Mouse (Mus musculus) c-Kit-negative CD71-positive TER-119-positive erythroid progenitor cells, embryonic 14.5 days (primary cell): ENCODE data around the gene Creg1.
A peak's percentile ranks its signal among the peaks of the same experiment; 100 is the strongest.

Source experiments
- DNase-seq: peaks from one replicate; pipeline ENCODE4 v3.0.0-alpha.2; 2013; ENCODE audit warnings: low read depth, low spot score

Gene Creg1

GRCm38 (mm10) chr1:165763635-165764372 lies at the start of gene Creg1:
Gene Creg1, plus strand, starts transcription at chr1:165763746.
- DNase-seq, result peak; percentile 93

- DNase-seq, result no peak
Measured at GRCm38 (mm10) chr1:165713798-165714197, 49.7 kb upstream of the Creg1 start.

- no peak for DNase-seq
Measured at GRCm38 (mm10) chr1:165716426-165716825, 47.1 kb upstream of the Creg1 start.

- no peak for DNase-seq
Measured at GRCm38 (mm10) chr1:165717711-165718542, 45.6 kb upstream of the Creg1 start.

GRCm38 (mm10) chr1:165718543-165719105 lies 44.9 kb upstream of the Creg1 start:
- DNase-seq, result no peak

DNA sequence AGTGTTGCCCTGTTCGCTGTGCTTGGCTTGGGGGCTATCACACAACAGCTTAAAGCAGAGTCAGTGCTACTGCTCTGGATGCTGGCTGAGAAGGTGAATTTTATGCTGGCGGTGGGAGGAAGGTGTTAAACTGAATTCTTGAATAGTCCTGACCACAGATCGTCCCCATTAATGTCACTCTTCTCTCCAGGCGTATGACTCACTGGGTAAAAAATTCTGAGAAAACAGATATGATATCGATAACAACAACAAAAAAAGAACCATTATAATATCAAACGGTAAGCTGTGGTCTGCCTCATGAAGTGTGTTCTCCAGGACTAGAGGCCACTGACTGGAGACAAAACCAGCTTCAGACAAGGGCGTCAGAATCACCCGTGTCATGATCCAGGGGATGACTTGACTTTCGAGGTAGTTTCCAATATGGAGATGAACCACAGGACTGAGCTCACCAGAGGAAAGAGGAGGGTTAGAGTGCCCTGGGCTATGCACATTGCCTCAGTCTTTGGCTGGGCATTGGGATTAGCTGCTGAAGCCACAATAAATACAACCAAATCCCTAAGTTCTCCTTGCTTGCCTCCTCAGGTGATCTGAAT lies 40.9 kb upstream of the Creg1 start:
- DNase-seq, result no peak

DNA sequence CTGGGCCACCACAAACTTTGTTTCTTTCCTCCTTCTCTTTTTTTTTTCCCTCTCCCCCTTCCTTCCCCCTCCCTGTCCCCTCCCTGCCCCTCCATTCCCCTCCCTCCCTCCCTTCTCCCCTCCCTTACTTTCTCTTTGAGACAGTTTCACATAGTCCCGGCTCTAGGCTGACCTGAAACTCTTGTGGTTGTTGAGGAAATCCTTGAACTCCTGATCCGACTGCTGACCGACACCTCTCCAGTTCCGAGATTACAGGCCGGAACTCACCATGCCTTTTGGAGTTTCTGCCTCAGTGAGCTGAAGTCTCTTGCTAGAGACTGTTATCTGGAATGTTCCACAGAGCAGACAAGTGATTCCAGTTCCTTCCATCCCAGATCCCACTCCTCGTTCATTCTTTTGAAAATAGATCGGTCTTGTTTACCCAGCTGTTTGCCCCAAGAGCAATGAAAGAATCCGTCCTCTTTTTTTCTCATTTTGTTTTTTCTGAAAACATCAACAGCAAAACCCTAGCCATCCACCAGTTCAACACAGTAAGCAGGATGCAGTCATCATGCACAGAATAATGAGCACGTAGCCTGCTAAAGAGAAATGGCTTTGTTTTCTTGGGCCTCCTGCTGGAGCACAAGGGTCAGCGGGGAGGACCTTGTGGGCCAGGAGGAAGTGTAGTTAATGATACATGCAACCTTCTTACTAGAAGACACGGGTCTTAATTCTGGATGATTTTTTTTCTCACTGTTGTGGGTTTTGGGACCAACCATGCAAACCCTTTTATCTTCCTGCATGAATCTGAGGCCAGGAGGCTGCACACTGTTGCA lies 39.1 kb upstream of the Creg1 start:
- DNase-seq, result no peak

DNA sequence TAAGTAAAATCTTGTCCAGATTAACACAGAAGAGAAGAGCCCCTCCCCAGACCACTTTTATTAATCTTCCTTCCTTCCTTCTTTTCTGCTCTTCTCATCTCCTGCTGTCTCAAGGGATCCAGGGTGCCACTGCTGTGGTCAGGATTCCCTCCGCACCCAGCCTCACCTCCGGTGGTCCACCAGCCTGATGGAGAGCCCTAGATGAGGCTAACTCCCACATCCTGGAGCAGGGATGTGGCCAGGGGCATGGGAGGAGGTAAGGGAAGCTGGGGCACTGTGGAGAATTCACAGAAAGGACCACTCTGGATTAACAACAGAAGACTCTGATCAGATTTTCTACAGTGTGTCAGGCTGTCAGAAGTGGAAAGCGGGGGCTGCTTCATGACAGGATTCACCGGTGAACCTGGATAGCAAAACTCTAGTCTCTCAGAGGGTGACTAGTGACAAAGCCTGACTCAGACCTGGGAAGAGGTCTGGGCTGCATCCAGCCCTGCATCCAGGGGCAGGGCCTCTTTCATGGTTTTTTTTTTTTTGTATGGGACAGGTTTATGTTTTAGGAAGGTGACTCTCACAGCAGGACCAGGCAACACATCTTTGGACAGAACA lies 38.4 kb upstream of the Creg1 start:
- no peak for DNase-seq

DNA sequence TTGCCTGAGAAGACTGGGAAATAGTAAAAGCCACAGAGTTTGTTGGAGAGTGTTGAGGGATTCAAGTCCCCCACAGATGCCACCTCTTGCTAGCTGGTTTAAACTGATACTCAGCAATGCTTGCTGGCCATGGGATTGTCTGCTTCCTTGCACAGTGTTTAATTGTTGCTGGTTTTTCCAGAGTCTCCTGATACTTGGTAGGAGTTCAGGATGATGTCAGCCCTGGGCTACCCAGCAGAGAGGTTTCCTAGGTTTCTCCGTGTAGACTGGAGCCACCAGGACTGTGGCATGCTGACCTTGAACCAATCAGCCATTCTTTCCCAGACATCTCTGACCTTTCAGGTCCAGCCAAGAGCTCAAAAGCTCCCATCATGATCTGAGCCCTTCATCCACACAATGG lies 36.6 kb upstream of the Creg1 start:
- DNase-seq, result no peak

DNA sequence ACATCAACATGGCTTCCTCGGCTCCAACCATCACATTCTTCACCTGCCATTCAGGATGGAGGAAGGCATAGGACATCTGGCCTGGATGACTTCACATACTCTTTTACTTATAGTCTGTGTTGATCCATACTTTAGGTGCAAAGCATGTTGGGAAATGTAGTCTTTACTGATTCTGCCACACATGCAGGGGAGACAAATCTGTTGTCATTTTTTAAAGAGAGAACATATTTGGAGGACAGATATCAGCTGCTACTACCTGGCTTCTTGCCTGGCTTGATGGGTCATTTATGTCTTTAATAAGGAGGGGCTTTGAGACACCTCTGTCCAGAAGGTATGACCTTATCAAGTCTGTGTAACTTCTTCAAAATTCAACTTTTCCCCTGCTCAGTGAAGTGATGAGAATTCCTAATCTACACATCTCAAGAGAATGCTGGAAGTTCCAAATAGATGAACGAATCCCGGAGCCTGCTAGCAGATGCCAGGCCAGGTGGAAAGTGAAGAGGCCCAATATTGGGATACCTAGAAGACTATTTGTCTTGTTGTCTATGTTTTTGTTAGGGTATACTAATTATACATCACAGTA lies 35.4 kb upstream of the Creg1 start:
- DNase-seq, result no peak

GRCm38 (mm10) chr1:165730129-165730528 lies 33.4 kb upstream of the Creg1 start:
- DNase-seq, result no peak

- DNase-seq, result no peak
Measured at GRCm38 (mm10) chr1:165731553-165731952, 32.0 kb upstream of the Creg1 start.

- DNase-seq, result no peak
Measured at GRCm38 (mm10) chr1:165734840-165735239, 28.7 kb upstream of the Creg1 start.

DNA sequence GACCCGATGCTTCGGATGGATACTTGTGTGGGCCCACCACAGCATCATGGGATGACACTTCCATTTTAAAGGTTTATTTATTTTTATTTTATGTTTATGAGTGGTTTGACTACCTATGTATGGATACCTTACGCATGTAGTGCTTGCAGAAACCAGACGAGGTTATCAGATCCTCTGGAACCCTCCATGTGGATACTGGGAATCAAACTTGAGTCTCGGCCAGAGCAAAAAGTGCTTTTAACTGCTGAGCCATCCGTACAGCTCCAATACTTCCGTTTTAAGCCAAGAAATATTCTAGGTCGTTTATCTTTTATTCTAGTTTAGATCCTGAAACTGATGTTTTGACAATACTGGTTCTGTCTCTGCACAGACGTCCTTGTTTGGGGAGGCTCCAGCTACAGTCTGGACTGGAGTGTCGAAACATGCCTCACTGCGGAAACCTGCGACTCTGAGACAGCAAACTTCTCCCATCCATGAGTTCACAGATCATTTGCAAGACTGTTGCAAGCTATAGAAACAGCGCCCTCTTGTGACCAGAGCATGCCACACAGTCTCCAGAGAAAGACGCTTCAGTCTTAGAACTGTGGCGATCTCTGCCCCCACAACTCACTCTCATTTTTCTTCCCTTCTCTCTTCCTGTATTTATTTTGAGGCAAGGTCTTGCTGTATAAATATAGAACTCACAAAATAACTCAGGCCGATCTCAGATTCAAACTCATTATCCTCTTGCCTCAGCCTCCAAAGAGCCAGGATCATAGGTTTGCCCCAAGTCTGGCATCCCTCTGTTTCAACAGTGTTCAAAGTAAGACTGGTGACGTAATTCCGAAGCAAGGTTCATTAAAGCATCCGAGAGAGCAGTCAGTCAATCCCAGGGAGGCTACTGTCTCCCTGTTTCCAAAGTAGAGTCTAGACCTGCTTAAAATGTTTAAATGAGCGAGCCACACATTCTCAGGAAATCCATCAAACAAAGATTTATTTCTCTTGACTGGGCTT lies 27.4 kb upstream of the Creg1 start:
- peak; percentile 62 for DNase-seq

- no peak for DNase-seq
Measured at GRCm38 (mm10) chr1:165737451-165737850, 26.1 kb upstream of the Creg1 start.

DNA sequence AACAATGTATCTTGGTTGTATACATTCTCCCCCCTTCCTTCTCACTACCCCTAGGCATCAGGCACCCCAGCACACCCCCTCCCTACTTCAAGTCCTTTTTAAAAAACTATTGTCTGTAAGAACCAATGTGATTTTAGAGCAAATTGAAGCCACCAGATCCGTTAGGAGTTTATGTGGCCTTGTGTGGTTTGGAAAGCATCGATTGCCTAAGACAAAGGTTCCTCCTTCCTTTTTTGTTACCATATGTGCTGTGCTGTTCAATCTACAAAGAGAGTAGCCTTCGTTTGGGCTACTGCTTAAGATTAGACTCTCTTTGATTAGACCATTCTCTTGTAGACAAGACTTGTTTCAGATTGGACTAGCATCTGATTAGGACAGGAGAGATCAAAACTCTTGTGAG lies 25.7 kb upstream of the Creg1 start:
- DNase-seq, result no peak

DNA sequence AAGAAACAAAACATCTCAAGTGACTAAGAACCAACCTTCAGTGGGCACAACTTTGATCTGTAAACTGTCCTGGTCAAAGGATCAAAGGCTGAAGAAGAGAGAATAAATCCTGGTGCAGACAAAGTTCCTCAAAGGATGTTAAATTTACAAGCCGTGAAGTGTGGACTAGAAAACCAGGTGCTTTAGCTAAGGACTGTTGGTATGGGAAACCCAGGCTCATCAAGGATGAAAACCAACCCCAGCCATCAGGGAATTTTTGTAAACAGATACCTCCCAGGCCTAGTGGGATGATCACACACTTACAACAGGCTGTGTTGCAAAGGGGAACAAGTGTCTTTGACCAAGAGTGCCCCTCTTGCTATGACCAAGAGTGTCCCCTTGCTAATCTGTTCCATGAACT lies 24.6 kb upstream of the Creg1 start:
- no peak for DNase-seq

DNA sequence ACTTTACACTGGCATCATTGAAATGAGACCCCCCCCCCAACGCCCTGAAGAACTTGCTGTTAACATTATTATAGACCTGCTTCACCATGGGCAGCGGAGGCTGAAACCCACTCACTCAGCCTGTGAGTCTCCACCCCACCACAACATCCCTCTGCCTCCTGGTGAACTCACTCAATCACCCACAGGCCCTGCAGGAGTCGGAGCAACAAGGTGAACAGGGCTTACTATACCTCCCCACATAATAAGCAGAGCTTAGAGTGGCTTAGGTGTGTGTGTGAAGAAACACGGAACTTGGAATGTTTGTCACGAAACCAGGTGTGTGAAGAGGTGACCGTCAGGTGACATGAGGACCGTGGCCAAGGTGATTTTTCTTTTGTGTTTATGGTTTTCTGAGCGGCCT lies 21.6 kb upstream of the Creg1 start:
- DNase-seq, result no peak

DNA sequence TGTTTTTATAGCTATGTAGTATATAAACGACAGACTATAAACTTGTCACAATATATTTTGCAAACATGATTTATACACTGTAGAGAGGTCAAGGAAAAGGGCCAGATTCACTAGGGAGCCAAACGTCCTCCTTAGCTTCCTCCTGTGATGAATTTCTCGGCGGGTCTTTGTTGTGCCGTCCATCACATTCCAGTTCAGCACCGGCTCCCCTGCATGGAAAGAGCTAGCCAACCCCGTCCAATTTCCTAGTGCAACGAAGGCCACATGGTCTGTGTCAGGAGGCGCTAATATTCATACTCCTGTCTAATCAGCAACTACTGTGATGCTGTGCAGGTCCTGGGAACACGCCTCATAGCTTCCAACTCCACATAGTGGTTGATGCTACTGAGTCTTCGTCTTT lies 15.5 kb upstream of the Creg1 start:
- no peak for DNase-seq
